Mouse (Mus musculus): ENCODE measurements at regions not wholly inside any gene's neighbourhood (a gene's known extent, or its start where the extent isn't known, plus 50 kb on each side); places are given as distances from the start of the nearest gene placed in this dataset.

DNA sequence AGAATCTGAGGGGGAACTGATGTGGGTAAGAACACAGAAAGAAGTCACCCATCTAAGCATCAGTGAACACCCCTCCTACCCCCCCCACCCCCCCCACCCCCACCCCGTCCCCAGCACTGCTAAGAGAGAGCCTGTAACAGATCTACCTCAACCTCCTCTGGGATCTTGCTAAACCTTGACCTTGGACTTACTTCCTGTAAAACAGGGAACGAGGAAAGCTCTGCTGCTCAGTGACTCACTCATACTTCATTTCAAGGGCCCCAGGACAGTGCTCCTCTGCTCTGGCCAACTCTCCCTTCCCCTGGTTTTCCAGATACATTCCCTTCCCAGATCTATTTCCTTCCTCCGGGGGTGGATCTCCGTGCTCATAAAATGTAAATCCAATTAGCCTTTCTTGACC lies 510.4 kb upstream of the Mpdz start:
- no peak overlapping the region for H3K4me2 ChIP-seq (ENCODE audit: low read length)
- H3K4me3 ChIP-seq (ENCODE audit: low read depth, low read length), result no peak overlapping the region
- no peak overlapping the region for H3K27ac ChIP-seq (ENCODE audit: low read length)
- no peaks in the 10 kb centered on the region for H3K4me1 ChIP-seq (ENCODE audit: control insufficient read depth, insufficient read depth, low read length)
- no peaks in the 10 kb centered on the region for H3K9me3 ChIP-seq (replicated peaks; ENCODE audit: control insufficient read depth, low read length, poor library complexity, severe bottlenecking)
- H3K36me3 ChIP-seq (ENCODE audit: control insufficient read depth, insufficient read depth, low read length), result no peaks in the 10 kb centered on the region
- no peaks in the 10 kb centered on the region for H3K27me3 ChIP-seq (ENCODE audit: control insufficient read depth, insufficient read depth, low read depth, low read length)
- H3K9ac ChIP-seq (ENCODE audit: low read depth, low read length), result no peak overlapping the region
- no peak for ATAC-seq
- 65% methylated on average over 4 of the region's 4 CpGs for WGBS

DNA sequence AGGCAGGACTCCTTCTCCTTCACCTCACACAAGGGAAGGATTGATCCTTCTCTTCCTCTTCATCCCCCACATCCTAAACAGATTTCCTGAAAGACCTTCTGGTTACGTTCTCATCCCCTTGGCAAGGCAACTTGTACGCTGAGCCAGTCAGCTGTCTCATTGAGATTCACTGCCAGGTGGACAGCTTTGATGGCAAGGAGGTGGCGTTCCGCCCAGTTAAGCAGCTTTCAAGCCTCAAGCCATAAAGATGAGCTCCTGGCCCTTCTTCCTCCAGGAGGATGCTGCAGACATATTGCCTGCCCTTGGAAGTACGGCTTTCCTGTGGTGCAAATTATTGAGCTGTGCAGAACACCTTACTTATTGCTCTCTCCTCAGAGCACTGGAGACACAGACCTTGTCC lies 494.8 kb upstream of the Mpdz start:
- H3K9ac ChIP-seq (ENCODE audit: low read depth, low read length), result no peak overlapping the region
- H3K4me1 ChIP-seq (ENCODE audit: control insufficient read depth, insufficient read depth, low read length), result no peaks in the 10 kb centered on the region
- no peaks in the 10 kb centered on the region for H3K9me3 ChIP-seq (replicated peaks; ENCODE audit: control insufficient read depth, low read length, poor library complexity, severe bottlenecking)
- no peak for ATAC-seq
- no peak overlapping the region for H3K4me3 ChIP-seq (ENCODE audit: low read depth, low read length)
- H3K27me3 ChIP-seq (ENCODE audit: control insufficient read depth, insufficient read depth, low read depth, low read length), result no peaks in the 10 kb centered on the region
- no peak overlapping the region for H3K4me2 ChIP-seq (ENCODE audit: low read length)
- 51% methylated on average over 5 of the region's 5 CpGs for WGBS
- no peaks in the 10 kb centered on the region for H3K36me3 ChIP-seq (ENCODE audit: control insufficient read depth, insufficient read depth, low read length)
- H3K27ac ChIP-seq (ENCODE audit: low read length), result no peak overlapping the region

DNA sequence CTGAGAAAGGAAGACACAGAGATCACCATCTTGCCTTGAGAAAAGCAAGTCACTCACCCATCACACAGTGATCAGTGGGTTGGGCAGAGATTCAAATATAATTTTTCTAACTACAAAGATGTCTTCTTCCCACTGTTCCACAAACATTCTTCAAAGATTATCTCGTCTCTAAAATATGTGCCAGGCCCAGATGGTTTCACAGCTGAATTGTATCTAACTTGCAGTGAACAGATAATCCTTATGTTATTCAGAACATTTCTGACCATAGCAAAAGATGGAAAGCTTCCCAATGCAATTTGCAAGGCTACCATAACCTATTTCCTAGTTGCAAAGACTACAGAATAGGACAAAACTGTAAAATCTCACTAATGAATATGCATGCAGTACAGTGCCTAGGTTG lies 488.3 kb upstream of the Mpdz start:
- ATAC-seq, result no peak

DNA sequence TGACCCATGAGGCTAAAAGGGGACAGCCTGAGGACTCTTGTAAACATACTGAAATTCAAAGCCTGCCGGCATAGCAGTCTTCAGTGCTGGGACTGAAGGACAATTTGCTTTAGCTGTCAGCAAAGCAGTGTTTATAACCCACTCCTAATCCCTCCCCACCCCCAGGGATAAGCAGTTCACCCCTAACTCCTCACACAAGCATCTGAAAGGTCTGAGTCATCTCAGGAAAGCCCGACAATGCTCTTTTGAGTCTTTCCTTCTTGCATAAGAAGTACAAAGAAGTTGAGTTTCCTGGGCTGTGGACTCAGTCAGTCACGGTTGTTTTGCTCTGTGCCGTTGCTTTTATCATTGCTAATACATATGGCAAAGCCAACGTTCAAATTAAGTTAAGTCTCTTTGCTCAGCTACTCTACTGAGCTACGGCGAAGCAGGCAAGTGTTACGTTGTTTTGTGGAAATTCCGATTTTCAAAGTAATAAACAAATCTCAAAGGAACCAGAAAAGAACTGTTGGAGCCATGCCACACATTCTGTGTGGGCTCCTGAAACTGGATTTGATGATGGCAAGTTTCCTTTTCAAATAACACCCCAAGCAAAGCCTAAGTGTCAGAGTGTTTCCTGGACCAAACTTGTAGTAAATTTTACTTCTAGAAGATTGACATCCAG lies 486.1 kb upstream of the Mpdz start:
- Histone ChIP-seq H3K9me3 (replicated peaks; ENCODE audit: control insufficient read depth, low read length, poor library complexity, severe bottlenecking) (no peaks in the 10 kb centered on the region), H3K27ac (ENCODE audit: low read length) (no peak overlapping the region), H3K36me3 (ENCODE audit: control insufficient read depth, insufficient read depth, low read length) (no peaks in the 10 kb centered on the region), H3K9ac (ENCODE audit: low read depth, low read length) (no peak overlapping the region), H3K4me1 (ENCODE audit: control insufficient read depth, insufficient read depth, low read length) (0 out of 2 replicates have a peak, but pooled peaks cover 2% of the 10 kb centered on the region), H3K4me2 (ENCODE audit: low read length) (no peak overlapping the region), H3K27me3 (ENCODE audit: control insufficient read depth, insufficient read depth, low read depth, low read length) (no peaks in the 10 kb centered on the region), H3K4me3 (ENCODE audit: low read depth, low read length) (no peak overlapping the region)
- WGBS, result 24% methylated on average over 9 of the region's 9 CpGs
- no peak for ATAC-seq

More for the DNA sequence above, 488.3 kb upstream of the Mpdz start:
- Histone ChIP-seq H3K9ac (ENCODE audit: low read depth, low read length) (no peak overlapping the region), H3K4me1 (ENCODE audit: control insufficient read depth, insufficient read depth, low read length) (0 out of 2 replicates have a peak, but pooled peaks cover 2% of the 10 kb centered on the region), H3K27ac (ENCODE audit: low read length) (no peak overlapping the region), H3K9me3 (replicated peaks; ENCODE audit: control insufficient read depth, low read length, poor library complexity, severe bottlenecking) (no peaks in the 10 kb centered on the region), H3K4me3 (ENCODE audit: low read depth, low read length) (no peak overlapping the region), H3K36me3 (ENCODE audit: control insufficient read depth, insufficient read depth, low read length) (no peaks in the 10 kb centered on the region), H3K27me3 (ENCODE audit: control insufficient read depth, insufficient read depth, low read depth, low read length) (no peaks in the 10 kb centered on the region), H3K4me2 (ENCODE audit: low read length) (no peak overlapping the region)
- 66% methylated on average over 1 of the region's 1 CpGs for WGBS

DNA sequence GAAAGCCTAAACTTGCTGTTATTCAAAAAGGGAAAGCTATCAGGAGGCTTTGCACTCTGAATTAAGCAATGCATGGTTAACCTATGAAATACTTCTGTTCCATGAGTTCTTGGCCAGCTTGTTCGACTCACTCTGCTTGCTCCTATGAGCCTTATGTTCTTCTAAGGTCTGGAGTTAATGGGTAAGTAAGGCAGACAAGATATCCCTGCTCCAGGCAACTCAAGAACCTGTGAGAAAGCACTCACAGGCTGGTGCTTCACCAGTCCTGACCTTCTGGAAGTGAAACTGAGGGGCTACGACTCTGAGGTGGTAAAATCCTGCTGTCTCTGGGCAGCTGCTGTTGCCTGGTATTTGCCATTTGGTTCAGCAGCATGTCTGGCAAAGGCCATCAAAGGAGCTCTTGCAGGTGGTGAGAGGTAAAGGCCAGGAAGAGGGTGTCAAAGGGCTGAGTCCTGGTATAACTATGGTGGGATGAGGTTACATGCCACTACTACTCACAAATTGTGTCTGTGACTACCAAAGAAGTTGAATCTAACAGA lies 484.6 kb upstream of the Mpdz start:
- H3K4me3 ChIP-seq (ENCODE audit: low read depth, low read length), result no peak overlapping the region
- no peak overlapping the region for H3K4me2 ChIP-seq (ENCODE audit: low read length)
- no peak overlapping the region for H3K9ac ChIP-seq (ENCODE audit: low read depth, low read length)
- H3K36me3 ChIP-seq (ENCODE audit: control insufficient read depth, insufficient read depth, low read length), result no peaks in the 10 kb centered on the region
- H3K4me1 ChIP-seq (ENCODE audit: control insufficient read depth, insufficient read depth, low read length), result 0 out of 2 replicates have a peak, but pooled peaks cover 2% of the 10 kb centered on the region
- ATAC-seq, result no peak
- H3K27ac ChIP-seq (ENCODE audit: low read length), result no peak overlapping the region
- H3K9me3 ChIP-seq (replicated peaks; ENCODE audit: control insufficient read depth, low read length, poor library complexity, severe bottlenecking), result no peaks in the 10 kb centered on the region
- 83% methylated on average over 2 of the region's 2 CpGs for WGBS
- no peaks in the 10 kb centered on the region for H3K27me3 ChIP-seq (ENCODE audit: control insufficient read depth, insufficient read depth, low read depth, low read length)

DNA sequence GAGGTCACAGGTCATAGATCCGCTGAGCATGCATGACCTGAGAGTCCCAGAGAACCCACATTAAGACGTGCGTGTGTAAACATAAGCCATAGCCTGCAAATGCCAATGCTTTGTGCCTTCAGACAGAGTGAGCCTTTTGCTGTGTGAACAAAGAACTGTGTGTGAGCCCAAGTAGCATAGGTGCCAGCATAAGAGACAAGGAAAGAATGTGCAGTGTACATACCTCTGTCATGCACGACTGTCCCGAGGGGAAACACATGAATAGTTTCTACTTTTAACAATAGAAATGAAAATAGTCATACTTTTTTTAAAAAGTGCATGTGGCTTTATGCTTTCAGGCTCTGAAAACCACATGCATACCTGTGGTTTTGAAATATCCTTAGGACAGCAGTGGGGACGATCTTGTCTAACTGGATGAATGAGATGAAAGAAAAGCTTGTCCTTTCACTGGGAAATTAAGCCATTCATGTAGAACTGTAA lies 484.1 kb upstream of the Mpdz start:
- Histone ChIP-seq H3K27me3 (ENCODE audit: control insufficient read depth, insufficient read depth, low read depth, low read length) (no peaks in the 10 kb centered on the region), H3K27ac (ENCODE audit: low read length) (no peak overlapping the region), H3K9me3 (replicated peaks; ENCODE audit: control insufficient read depth, low read length, poor library complexity, severe bottlenecking) (no peaks in the 10 kb centered on the region), H3K36me3 (ENCODE audit: control insufficient read depth, insufficient read depth, low read length) (no peaks in the 10 kb centered on the region), H3K9ac (ENCODE audit: low read depth, low read length) (no peak overlapping the region), H3K4me2 (ENCODE audit: low read length) (no peak overlapping the region), H3K4me3 (ENCODE audit: low read depth, low read length) (no peak overlapping the region), H3K4me1 (ENCODE audit: control insufficient read depth, insufficient read depth, low read length) (0 out of 2 replicates have a peak, but pooled peaks cover 2% of the 10 kb centered on the region)
- peak; percentile 42; the same call in 1 of the 2 replicates for ATAC-seq
- WGBS, result 44% methylated on average over 6 of the region's 6 CpGs

DNA sequence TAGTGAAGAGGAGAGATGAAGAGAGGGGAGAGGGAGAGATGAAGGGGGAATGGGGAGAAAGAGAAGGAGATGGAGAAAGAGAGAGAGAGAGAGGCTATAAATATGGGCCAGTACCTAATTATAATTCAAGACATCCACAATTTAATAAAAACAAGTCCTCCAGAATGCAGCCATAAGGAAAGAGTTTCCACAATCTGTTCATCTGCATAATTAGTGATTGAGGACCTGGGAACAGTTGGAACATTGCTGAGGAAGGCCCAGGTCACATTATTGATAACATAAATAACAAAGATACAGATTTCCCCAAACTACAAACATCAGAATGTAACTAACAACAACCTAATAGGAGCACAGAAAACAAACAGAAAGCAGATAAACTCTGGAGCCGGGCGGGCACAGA lies 483.0 kb upstream of the Mpdz start:
- Histone ChIP-seq H3K9ac (ENCODE audit: low read depth, low read length) (no peak overlapping the region), H3K4me1 (ENCODE audit: control insufficient read depth, insufficient read depth, low read length) (0 out of 2 replicates have a peak, but pooled peaks cover 2% of the 10 kb centered on the region), H3K4me3 (ENCODE audit: low read depth, low read length) (no peak overlapping the region), H3K36me3 (ENCODE audit: control insufficient read depth, insufficient read depth, low read length) (no peaks in the 10 kb centered on the region), H3K9me3 (replicated peaks; ENCODE audit: control insufficient read depth, low read length, poor library complexity, severe bottlenecking) (no peaks in the 10 kb centered on the region), H3K4me2 (ENCODE audit: low read length) (no peak overlapping the region), H3K27me3 (ENCODE audit: control insufficient read depth, insufficient read depth, low read depth, low read length) (no peaks in the 10 kb centered on the region), H3K27ac (ENCODE audit: low read length) (no peak overlapping the region)
- 96% methylated on average over 2 of the region's 2 CpGs for WGBS
- ATAC-seq, result no peak

DNA sequence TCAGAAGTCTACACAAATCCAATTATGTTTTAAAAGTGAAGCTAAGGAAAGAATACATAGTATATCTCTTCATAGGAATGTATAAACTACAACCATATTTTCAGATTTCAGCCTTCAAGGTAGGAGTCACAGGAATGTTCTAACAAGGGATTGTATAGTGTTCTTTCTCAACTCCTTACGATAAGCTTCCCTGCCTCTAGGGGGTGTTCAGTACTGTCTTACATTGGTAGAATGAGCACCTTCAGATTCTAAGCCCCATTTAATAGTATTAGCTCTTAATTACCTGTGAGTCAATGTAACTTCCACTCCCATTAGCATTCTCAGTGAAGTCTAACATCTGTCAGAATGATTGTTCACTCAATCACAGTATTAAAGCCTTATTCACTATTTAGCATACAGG lies 481.5 kb upstream of the Mpdz start:
- no peaks in the 10 kb centered on the region for H3K36me3 ChIP-seq (ENCODE audit: control insufficient read depth, insufficient read depth, low read length)
- no peaks in the 10 kb centered on the region for H3K9me3 ChIP-seq (replicated peaks; ENCODE audit: control insufficient read depth, low read length, poor library complexity, severe bottlenecking)
- 0 out of 2 replicates have a peak, but pooled peaks cover 2% of the 10 kb centered on the region for H3K4me1 ChIP-seq (ENCODE audit: control insufficient read depth, insufficient read depth, low read length)
- no peak overlapping the region for H3K4me3 ChIP-seq (ENCODE audit: low read depth, low read length)
- H3K9ac ChIP-seq (ENCODE audit: low read depth, low read length), result no peak overlapping the region
- ATAC-seq, result no peak
- no peak overlapping the region for H3K4me2 ChIP-seq (ENCODE audit: low read length)
- 86% methylated on average over 1 of the region's 1 CpGs for WGBS
- H3K27me3 ChIP-seq (ENCODE audit: control insufficient read depth, insufficient read depth, low read depth, low read length), result no peaks in the 10 kb centered on the region
- no peak overlapping the region for H3K27ac ChIP-seq (ENCODE audit: low read length)

DNA sequence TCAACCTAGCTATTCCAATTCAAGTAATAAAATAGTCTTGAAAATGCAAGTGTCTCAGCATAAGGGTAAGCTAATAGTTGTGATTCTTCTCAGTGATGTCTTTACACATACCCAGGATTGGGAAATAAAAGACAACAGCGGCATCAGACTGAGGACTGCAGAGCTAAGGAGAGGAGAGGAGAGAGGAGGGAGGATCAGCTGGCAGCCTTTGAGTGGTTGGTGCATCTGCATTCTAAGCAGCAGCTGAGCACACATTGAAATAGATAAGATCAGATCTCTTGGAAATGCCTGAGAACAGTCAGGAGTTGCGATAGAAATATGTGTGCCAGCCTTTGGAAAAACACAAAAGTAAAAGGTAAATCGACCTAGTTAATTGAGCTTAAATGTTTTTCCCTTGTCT lies 480.3 kb upstream of the Mpdz start:
- H3K27ac ChIP-seq (ENCODE audit: low read length), result no peak overlapping the region
- 60% methylated on average over 3 of the region's 3 CpGs for WGBS
- H3K36me3 ChIP-seq (ENCODE audit: control insufficient read depth, insufficient read depth, low read length), result no peaks in the 10 kb centered on the region
- peak; percentile 64; the same call in 1 of the 2 replicates for ATAC-seq
- 0 out of 2 replicates have a peak, but pooled peaks cover 2% of the 10 kb centered on the region for H3K4me1 ChIP-seq (ENCODE audit: control insufficient read depth, insufficient read depth, low read length)
- no peaks in the 10 kb centered on the region for H3K27me3 ChIP-seq (ENCODE audit: control insufficient read depth, insufficient read depth, low read depth, low read length)
- H3K9ac ChIP-seq (ENCODE audit: low read depth, low read length), result no peak overlapping the region
- H3K4me3 ChIP-seq (ENCODE audit: low read depth, low read length), result no peak overlapping the region
- no peaks in the 10 kb centered on the region for H3K9me3 ChIP-seq (replicated peaks; ENCODE audit: control insufficient read depth, low read length, poor library complexity, severe bottlenecking)
- H3K4me2 ChIP-seq (ENCODE audit: low read length), result no peak overlapping the region

All from midbrain, embryonic 16.5 days (tissue).